Mouse (Mus musculus): Measurements from ENCODE around the gene Tubgcp2. TPM values are rescaled to one million over a fixed set of nuclear protein-coding genes. Genes with fewer than 3 reads are reported as not detected.

Gene Tubgcp2
- 46.3 and 51.8 TPM in 2 replicates for total RNA-seq (2014; fragmentation: Nextera tagmentation)
- 33.9 and 41.9 TPM in 2 replicates for total RNA-seq (2017)
- polyA plus RNA-seq (2012), result 7.4 and 12.2 TPM in 2 replicates

DNA sequence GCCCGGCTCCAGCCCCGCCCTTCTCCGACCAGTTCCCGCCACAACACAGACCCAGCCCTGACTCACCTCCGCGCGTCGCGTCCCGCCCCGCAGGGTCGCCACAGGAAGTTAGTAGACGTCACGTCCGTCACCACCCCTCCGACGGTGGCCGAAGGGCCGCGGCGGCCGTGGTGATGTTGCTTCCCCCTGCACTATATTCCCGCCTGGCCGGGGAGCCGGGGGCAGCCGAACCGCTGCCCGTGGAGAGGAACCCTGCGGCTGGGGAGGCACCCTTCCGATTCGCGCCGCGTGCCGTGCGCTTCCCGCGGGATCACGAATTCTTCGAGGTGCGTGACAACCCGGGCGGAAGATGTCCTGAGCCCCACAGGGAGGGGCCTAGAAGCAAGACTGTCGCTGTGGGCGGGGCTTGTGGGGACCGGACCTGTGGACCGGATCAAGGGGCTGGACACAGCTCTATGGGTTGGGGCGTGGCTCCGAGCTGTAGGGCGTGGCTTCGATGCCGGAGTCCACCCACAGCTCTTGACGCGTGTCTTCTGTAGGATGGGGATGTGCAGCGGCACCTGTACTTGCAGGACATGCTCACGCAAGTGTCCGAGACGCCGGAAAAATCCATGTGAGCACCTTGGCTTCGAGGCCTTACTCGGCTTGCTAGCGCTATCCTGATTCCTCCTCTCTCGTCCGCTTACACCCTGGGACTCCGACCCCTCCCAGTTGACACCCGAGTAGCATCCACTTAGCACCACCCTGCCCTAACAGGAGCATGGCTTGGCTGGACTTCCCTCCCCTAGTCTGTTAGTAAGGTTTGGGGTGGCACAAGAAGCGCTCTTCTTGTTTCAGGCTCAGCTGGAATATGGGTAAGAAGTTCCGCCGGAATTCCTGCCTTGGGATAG, at the start of gene Tubgcp2, which contains the start of gene Zfp511:
Gene Tubgcp2 (minus strand): TSS at position 389 of the 890 bp plus-strand sequence.
Gene Zfp511 (plus strand): TSS at position 111 of the 890 bp plus-strand sequence.
- Histone ChIP-seq H3K9me3 (replicated peaks) (no peaks in the 10 kb centered on the region), H3K27me3 (ENCODE audit: insufficient read depth, low read length) (no peaks in the 10 kb centered on the region), H3K36me3 (replicated peaks) (peaks cover 78% of the 10 kb centered on the region), H3K4me1 (ENCODE audit: insufficient read depth, low read depth, low read length) (peaks cover 29% of the 10 kb centered on the region), H3K4me3 (ENCODE audit: low read depth, low read length) (peak within 1 kb of the TSS; percentile 95)
- TF ChIP-seq POLR2AphosphoS5 (IDR thresholded peaks at IDR 0.05; ENCODE audit: insufficient replicate concordance, low read depth, low read length) (no peak), TAL1 (conservative IDR thresholded peaks at IDR 0.05; ENCODE audit: low read depth, low read length) (no peak)
- DNase-seq (ENCODE audit: low spot score), result peak; percentile 94
- ATAC-seq (ENCODE audit: extremely low read depth, insufficient number of reproducible peaks, low FRiP score, poor library complexity, severe bottlenecking), result peak; percentile 93

DNA sequence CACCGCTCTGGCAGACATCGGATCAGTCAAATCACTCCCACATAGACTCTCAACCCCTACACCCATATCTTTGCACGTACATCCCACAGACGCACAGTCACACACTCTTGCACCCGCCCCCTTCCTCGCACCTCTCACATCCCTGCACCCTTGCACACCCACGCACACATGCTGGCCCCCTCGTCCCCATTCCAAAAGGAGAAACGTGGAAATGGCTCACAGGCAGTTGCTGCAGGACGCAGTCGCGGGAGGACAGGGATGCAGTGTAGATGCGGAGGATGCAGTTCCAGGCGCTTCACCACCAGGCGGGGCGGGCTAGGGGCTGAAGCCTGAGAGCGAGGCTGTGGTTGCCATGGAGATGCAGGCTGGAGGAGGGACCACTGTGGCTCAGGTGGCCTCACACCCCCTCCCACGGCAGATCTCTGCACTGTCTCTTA, 45.8 kb upstream of the Tubgcp2 start, which contains the start of gene Caly:
Gene Caly (minus strand): TSS at position 307 of the 437 bp plus-strand sequence.
- peaks cover 13% of the 10 kb centered on the region for H3K4me1 ChIP-seq (ENCODE audit: insufficient read depth, low read depth, low read length)
- no peak within 1 kb of the TSS for H3K4me3 ChIP-seq (ENCODE audit: low read depth, low read length)
- TF ChIP-seq GATA1 (IDR thresholded peaks at IDR 0.05; ENCODE audit: borderline replicate concordance, low read length) (no peak), GATA2 (IDR thresholded peaks at IDR 0.05; ENCODE audit: borderline replicate concordance, low read depth, low read length) (no peak), CTCF (IDR thresholded peaks at IDR 0.05; ENCODE audit: low read depth, low read length) (no peak), TAL1 (conservative IDR thresholded peaks at IDR 0.05; ENCODE audit: low read depth, low read length) (no peak), POLR2AphosphoS5 (IDR thresholded peaks at IDR 0.05; ENCODE audit: insufficient replicate concordance, low read depth, low read length) (no peak)
- DNase-seq (ENCODE audit: low spot score) (no peak), ATAC-seq (ENCODE audit: extremely low read depth, insufficient number of reproducible peaks, low FRiP score, poor library complexity, severe bottlenecking) (no peak)
- no peaks in the 10 kb centered on the region for H3K36me3 ChIP-seq (replicated peaks)
- no peaks in the 10 kb centered on the region for H3K9me3 ChIP-seq (replicated peaks)
- peaks cover 33% of the 10 kb centered on the region for H3K27me3 ChIP-seq (ENCODE audit: insufficient read depth, low read length)

DNA sequence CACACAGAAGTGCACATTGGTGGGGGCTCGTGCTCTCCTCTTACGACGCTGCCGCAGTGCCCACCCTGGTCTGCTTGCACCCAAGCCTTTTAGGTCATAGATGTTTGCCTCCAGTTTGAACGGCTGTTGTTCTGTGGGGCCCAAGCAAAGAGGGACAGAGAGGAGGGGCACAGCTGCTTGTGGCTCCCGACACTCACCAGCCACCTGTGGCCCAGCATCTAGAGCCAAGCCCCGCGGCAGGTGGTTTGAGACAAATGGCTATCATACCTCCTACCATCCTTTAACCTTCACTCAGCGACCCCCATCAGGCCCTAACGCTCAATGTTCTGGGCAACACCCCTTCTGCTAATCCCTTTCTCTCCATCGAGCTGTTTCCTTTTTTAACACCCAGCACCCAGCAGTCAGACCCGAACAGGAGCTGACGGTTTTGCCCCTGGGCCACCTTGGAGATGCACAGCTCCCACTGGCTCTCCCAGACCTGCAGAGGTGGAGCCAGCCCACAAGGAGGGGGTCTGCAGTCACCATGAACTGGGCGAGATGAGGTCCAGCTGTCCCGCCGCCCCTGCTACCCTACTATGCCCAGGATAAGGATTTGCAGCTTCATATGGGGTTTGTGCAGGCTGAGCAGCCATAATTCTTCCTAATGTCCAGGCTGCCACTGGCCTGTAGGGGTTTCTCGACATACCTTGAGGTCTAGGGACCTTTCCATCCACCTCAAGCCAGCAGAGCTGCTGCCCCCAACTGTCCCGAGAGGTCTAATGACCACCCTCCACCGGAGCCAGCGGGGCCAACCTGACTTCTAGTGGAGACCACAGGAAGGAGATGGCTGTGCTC, 45.2 kb upstream of the Tubgcp2 start:
- H3K36me3 ChIP-seq (replicated peaks), result no peaks in the 10 kb centered on the region
- peaks cover 33% of the 10 kb centered on the region for H3K27me3 ChIP-seq (ENCODE audit: insufficient read depth, low read length)
- no peak for TF ChIP-seq TAL1 (conservative IDR thresholded peaks at IDR 0.05; ENCODE audit: low read depth, low read length)
- TF ChIP-seq CTCF (IDR thresholded peaks at IDR 0.05; ENCODE audit: low read depth, low read length), result no peak
- no peak for TF ChIP-seq POLR2AphosphoS5 (IDR thresholded peaks at IDR 0.05; ENCODE audit: insufficient replicate concordance, low read depth, low read length)
- no peak for TF ChIP-seq GATA1 (IDR thresholded peaks at IDR 0.05; ENCODE audit: borderline replicate concordance, low read length)
- TF ChIP-seq GATA2 (IDR thresholded peaks at IDR 0.05; ENCODE audit: borderline replicate concordance, low read depth, low read length), result no peak
- no peak overlapping the region for H3K4me3 ChIP-seq (ENCODE audit: low read depth, low read length)
- no peak for DNase-seq (ENCODE audit: low spot score)
- peaks cover 13% of the 10 kb centered on the region for H3K4me1 ChIP-seq (ENCODE audit: insufficient read depth, low read depth, low read length)
- no peak for ATAC-seq (ENCODE audit: extremely low read depth, insufficient number of reproducible peaks, low FRiP score, poor library complexity, severe bottlenecking)
- H3K9me3 ChIP-seq (replicated peaks), result no peaks in the 10 kb centered on the region

DNA sequence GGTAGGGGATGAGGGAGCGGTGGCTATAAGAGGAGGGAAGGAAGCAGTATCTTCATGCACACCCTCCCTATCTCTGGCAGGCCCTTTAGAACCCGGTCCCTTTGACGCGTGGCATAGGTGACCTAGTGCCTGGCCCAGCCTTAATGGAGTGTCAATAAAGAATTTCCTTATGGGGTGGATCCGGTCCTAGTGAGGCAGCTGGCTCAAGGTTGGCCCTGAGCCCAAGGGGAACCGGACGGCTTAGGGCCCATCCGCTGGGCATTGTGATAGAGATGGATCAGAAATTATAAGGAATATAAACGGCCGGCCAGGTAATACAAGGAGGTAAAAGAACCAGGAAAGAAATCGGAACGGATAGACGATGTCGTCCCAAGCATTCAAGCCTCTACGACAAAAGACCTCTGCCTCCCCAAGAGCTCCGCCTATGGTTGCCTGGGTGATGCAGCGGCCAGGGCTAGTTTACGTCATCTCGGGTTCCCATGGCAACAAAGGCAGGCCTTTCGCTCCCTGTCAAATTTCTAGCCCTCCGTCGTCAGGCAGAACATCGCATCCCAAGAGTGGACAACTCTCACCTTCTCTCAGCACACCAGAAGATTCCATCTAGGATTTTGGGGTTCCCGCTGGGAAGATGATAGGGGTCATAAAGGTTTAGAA, 44.2 kb upstream of the Tubgcp2 start:
- Histone ChIP-seq H3K4me3 (ENCODE audit: low read depth, low read length) (no peak overlapping the region), H3K36me3 (replicated peaks) (no peaks in the 10 kb centered on the region), H3K4me1 (ENCODE audit: insufficient read depth, low read depth, low read length) (peaks cover 13% of the 10 kb centered on the region), H3K27me3 (ENCODE audit: insufficient read depth, low read length) (peaks cover 33% of the 10 kb centered on the region), H3K9me3 (replicated peaks) (no peaks in the 10 kb centered on the region)
- TF ChIP-seq CTCF (IDR thresholded peaks at IDR 0.05; ENCODE audit: low read depth, low read length) (no peak), GATA2 (IDR thresholded peaks at IDR 0.05; ENCODE audit: borderline replicate concordance, low read depth, low read length) (no peak), TAL1 (conservative IDR thresholded peaks at IDR 0.05; ENCODE audit: low read depth, low read length) (no peak), POLR2AphosphoS5 (IDR thresholded peaks at IDR 0.05; ENCODE audit: insufficient replicate concordance, low read depth, low read length) (no peak), GATA1 (IDR thresholded peaks at IDR 0.05; ENCODE audit: borderline replicate concordance, low read length) (no peak)
- no peak for ATAC-seq (ENCODE audit: extremely low read depth, insufficient number of reproducible peaks, low FRiP score, poor library complexity, severe bottlenecking)
- no peak for DNase-seq (ENCODE audit: low spot score)

DNA sequence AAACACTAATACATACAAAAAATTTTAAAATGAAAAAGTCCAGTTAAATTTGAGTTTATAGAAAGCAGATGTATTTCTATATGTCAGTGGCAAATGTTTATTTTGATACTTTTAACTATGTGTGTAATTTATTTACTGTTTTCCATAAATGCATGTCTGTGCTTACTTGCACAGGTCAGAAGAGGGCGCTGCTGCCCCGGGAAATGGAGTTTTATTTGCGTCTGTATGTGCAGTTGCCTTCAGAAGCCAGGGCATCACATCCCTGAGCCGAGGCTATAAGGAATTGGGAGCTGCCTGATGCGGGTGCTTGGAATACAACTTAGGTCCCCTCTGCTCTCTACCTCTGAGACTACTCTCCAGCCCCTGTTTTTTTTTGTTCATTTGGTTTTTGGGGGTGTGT, 42.2 kb upstream of the Tubgcp2 start:
- H3K36me3 ChIP-seq (replicated peaks), result no peaks in the 10 kb centered on the region
- H3K4me1 ChIP-seq (ENCODE audit: insufficient read depth, low read depth, low read length), result peaks cover 13% of the 10 kb centered on the region
- H3K27me3 ChIP-seq (ENCODE audit: insufficient read depth, low read length), result peaks cover 29% of the 10 kb centered on the region
- ATAC-seq (ENCODE audit: extremely low read depth, insufficient number of reproducible peaks, low FRiP score, poor library complexity, severe bottlenecking), result peak; percentile 40
- TF ChIP-seq GATA1 (IDR thresholded peaks at IDR 0.05; ENCODE audit: borderline replicate concordance, low read length), result no peak
- peak; percentile 56 for TF ChIP-seq CTCF (IDR thresholded peaks at IDR 0.05; ENCODE audit: low read depth, low read length)
- no peak for TF ChIP-seq TAL1 (conservative IDR thresholded peaks at IDR 0.05; ENCODE audit: low read depth, low read length)
- no peak for TF ChIP-seq GATA2 (IDR thresholded peaks at IDR 0.05; ENCODE audit: borderline replicate concordance, low read depth, low read length)
- H3K4me3 ChIP-seq (ENCODE audit: low read depth, low read length), result no peak overlapping the region
- peak; percentile 44 for DNase-seq (ENCODE audit: low spot score)
- H3K9me3 ChIP-seq (replicated peaks), result no peaks in the 10 kb centered on the region

Measured in G1E (cell line).